Mouse (Mus musculus) forebrain, embryonic 13.5 days (tissue): ENCODE measurements around the gene Xylt1. TPM values are rescaled to one million over a fixed set of nuclear protein-coding genes. Genes with fewer than 3 reads are reported as not detected.

Source experiments
- ATAC-seq: fragments of 200-750 bp; cut with Nextera tagmentation; 2 replicates; pipeline ENCODE4 v1.8.0; 2017
- H3K27ac ChIP-seq: fragments of 300-500 bp; sonication (generic); 2 replicates; pipeline ENCODE4 v1.5.1; 2015; ENCODE audit warnings: inconsistent platforms, mild to moderate bottlenecking, moderate library complexity
- H3K27me3 ChIP-seq: fragments of 300-500 bp; sonication (generic); 2 replicates; pipeline ENCODE4 v1.6.1; 2015; ENCODE audit warnings: mild to moderate bottlenecking, inconsistent platforms
- H3K36me3 ChIP-seq: fragments of 300-500 bp; sonication (generic); 2 replicates; pipeline ENCODE4 v1.6.1; 2015; ENCODE audit warnings: mild to moderate bottlenecking, inconsistent platforms; ENCODE audit not compliant: poor library complexity, severe bottlenecking
- H3K4me1 ChIP-seq: fragments of 300-500 bp; sonication (generic); 2 replicates; pipeline ENCODE4 v1.6.1; 2015; ENCODE audit warnings: inconsistent platforms
- H3K4me2 ChIP-seq: fragments of 300-500 bp; sonication (generic); 2 replicates; pipeline ENCODE4 v1.6.1; 2015; ENCODE audit warnings: inconsistent platforms, mild to moderate bottlenecking, moderate library complexity
- H3K4me3 ChIP-seq: fragments of 300-500 bp; sonication (generic); 2 replicates; pipeline ENCODE4 v1.5.1; 2015; ENCODE audit warnings: mild to moderate bottlenecking, inconsistent platforms
- H3K9ac ChIP-seq: fragments of 300-500 bp; sonication (generic); 2 replicates; pipeline ENCODE4 v1.6.1; 2015; ENCODE audit warnings: mild to moderate bottlenecking, inconsistent platforms
- H3K9me3 ChIP-seq: fragments of 300-500 bp; sonication (generic); replicated peaks from 2 replicates; pipeline ENCODE4 v1.6.1; 2016; ENCODE audit warnings: inconsistent platforms
- WGBS: fragments of 180-500 bp; shearing (Covaris S2); methylation state at CpG from one replicate; pipeline ENCODE4 v1.1.7; 2015; 5-methylcytosine and 5-hydroxymethylcytosine counted together
- polyA plus RNA-seq: library from polyadenylated mRNA; unstranded; fragments of >200 nt; fragmentation: Nextera tagmentation; extraction: Ambion mirVana; gene quantifications from 2 replicates; pipeline ENCODE4 v1.2.1, GENCODE M21; 2015

Xylt1 gene
- polyA plus RNA-seq, 1 experiment from 2014 or later, result 2.5 TPM

DNA sequence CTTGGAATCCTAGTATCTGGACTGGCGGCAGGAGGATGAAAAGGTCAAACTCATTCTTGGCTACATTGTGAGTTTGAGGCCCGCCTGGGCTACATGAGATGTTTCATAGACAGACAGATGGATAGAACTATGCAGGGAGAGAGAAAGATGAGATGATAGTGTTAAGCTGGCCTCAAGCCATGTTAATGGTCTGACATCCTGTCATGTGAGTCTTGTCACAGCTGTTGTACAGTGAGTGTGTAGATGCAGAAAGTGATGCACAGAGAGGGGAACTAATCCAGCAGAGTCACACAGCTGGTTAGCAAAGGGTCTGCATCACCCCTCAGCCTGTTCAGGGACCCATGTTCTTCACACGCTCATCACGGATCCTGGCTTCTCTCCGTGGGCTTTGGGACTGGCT, 19.2 kb downstream of the Xylt1 start:
- Histone ChIP-seq H3K9ac (no peak overlapping the region), H3K4me3 (no peak overlapping the region), H3K9me3 (no peaks in the 10 kb centered on the region), H3K4me1 (peaks cover 35% of the 10 kb centered on the region), H3K4me2 (no peak overlapping the region), H3K27me3 (no peaks in the 10 kb centered on the region), H3K36me3 (0 out of 2 replicates have a peak, but pooled peaks cover 5% of the 10 kb centered on the region), H3K27ac (0 out of 2 replicates have a peak overlapping the region, but pooled peaks have one; percentile 2)
- WGBS, result 87% methylated on average over 5 of the region's 5 CpGs
- ATAC-seq, result no peak

DNA sequence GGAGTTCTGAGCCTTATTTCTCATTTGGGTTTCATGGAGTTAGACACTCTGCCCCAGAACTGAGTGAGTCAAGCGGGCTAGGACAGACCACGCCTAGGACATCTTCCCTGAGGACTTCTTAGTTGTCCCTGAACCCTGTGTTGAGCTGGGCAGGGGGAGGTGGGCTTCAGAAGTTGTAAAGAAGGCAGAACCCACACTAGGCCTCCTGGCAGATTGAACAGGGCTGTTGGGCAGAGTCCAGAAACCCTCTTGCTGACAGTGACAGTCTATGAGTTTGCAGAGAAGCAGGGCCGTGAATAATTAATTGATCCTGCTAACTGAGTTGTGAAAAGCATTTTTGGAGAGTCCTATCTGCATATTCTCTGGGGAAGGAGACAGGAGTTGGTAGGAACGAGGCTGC, 20.8 kb downstream of the Xylt1 start:
- peaks cover 26% of the 10 kb centered on the region for H3K4me1 ChIP-seq
- H3K4me3 ChIP-seq, result no peak overlapping the region
- H3K9me3 ChIP-seq, result no peaks in the 10 kb centered on the region
- no peaks in the 10 kb centered on the region for H3K27me3 ChIP-seq
- H3K36me3 ChIP-seq, result 0 out of 2 replicates have a peak, but pooled peaks cover 5% of the 10 kb centered on the region
- peak overlapping the region; percentile 21 for H3K27ac ChIP-seq
- WGBS, result 58% methylated on average over 4 of the region's 4 CpGs
- H3K9ac ChIP-seq, result no peak overlapping the region
- no peak overlapping the region for H3K4me2 ChIP-seq
- peak; percentile 24; the same call in 1 of the 2 replicates for ATAC-seq

DNA sequence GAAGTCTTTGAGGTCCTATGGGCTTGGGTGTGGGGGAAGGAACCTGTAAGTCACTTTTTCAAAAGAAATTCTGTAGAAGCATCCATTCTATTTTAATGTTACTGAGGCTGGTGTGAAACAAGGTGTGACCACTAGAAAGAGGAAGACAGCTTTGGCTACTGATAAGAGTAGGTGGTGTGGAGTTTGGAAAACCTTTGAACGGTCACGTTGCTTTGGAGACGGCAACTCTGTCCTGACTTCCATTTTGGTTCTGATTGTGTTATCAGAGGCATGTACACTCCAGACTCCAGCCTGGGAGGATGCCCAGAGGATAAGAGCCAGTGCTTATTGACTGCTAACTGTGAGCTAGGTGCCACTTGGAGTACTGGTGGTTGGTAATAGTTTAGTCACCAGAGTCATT, 25.6 kb downstream of the Xylt1 start:
- H3K4me2 ChIP-seq, result no peak overlapping the region
- ATAC-seq, result no peak
- H3K4me1 ChIP-seq, result peaks cover 11% of the 10 kb centered on the region
- H3K9me3 ChIP-seq, result no peaks in the 10 kb centered on the region
- no peak overlapping the region for H3K9ac ChIP-seq
- no peak overlapping the region for H3K27ac ChIP-seq
- H3K36me3 ChIP-seq, result peaks cover 8% of the 10 kb centered on the region; the same call in 1 of the 2 replicates
- H3K27me3 ChIP-seq, result no peaks in the 10 kb centered on the region
- H3K4me3 ChIP-seq, result no peak overlapping the region
- 97% methylated on average over 3 of the region's 3 CpGs for WGBS

DNA sequence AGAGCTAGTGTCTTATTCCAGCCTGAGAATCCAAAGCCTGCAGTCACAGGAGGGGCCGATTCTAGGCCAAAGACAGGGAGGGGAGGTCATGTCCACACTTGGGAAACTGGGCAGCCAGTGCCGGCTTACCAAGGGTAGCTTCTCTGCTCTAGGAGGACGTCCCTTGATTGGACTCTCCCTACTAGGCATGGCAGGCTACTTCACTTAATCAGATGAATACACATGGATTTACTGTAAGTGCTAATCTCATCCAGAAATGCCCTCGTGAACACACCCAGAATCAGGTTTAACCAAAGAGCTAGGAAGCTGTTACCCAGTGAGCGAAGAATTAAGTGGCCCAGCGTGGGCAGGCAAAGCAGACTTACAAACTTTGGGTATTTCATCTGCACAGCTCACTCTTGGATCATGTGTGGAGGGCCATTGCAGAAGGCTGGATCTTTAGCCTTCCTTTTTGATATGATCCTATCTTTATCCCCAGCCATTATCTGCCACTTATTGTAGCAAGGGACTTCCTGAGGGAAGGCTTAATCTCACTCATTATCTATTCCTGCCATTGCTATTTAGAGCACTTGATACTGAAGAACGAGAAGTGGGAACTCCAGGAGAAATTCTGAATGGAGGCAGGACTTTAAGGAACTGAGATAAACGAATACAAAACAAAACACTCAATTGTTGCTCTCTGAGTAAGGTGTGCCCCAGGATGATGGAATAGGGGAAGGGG, 28.6 kb downstream of the Xylt1 start:
- peaks cover 8% of the 10 kb centered on the region; the same call in 1 of the 2 replicates for H3K36me3 ChIP-seq
- H3K9ac ChIP-seq, result no peak overlapping the region
- H3K4me1 ChIP-seq, result peaks cover 10% of the 10 kb centered on the region
- no peaks in the 10 kb centered on the region for H3K27me3 ChIP-seq
- ATAC-seq, result no peak
- no peak overlapping the region for H3K27ac ChIP-seq
- no peak overlapping the region for H3K4me3 ChIP-seq
- H3K4me2 ChIP-seq, result no peak overlapping the region
- no peaks in the 10 kb centered on the region for H3K9me3 ChIP-seq
- WGBS, result 85% methylated on average over 8 of the region's 8 CpGs

DNA sequence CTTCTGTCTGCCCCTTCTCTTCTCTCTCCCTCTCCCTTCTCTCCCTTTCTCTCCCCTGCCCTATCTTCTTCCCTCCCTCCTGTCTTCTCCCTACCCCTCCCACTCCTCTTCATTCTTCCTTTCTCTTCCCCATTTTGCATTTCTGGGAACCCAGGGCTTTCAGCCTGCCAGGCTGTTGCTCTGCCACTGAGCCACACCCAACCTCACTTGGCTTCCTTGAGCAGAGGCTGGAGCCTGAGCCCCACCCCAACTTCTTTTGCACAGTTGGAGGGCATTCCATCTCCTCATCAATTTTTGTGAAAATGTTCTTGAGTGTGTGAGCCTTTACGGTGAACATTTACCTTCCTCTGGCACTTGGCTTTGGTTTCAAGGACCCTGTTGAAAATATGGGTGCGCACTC, 31.1 kb downstream of the Xylt1 start:
- 76% methylated on average over 2 of the region's 2 CpGs for WGBS
- Histone ChIP-seq H3K4me1 (peaks cover 19% of the 10 kb centered on the region), H3K9me3 (no peaks in the 10 kb centered on the region), H3K27me3 (no peaks in the 10 kb centered on the region), H3K4me3 (no peak overlapping the region), H3K36me3 (peaks cover 8% of the 10 kb centered on the region; the same call in 1 of the 2 replicates), H3K27ac (no peak overlapping the region), H3K9ac (no peak overlapping the region), H3K4me2 (no peak overlapping the region)
- no peak for ATAC-seq

DNA sequence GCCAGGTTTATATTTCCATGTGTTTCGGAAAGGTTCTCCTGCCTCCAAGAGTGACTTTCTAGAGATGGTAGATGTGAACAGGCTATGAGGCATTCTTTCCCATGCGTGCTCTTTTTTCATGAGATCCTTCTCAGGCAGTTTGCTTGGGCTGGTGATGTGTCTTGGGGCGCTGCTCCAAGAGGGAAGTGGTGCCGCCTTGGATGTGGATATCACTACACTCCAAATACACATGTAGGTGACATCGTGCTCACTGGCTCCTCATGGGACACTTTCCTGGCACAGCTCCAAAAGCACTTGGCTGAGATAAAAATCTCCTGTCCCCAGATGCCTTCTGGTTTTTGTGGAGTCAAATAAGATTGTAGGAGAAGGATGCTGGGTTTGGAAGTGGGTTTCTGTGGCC, 31.6 kb downstream of the Xylt1 start:
- Histone ChIP-seq H3K4me3 (no peak overlapping the region), H3K4me2 (no peak overlapping the region), H3K9ac (no peak overlapping the region), H3K4me1 (peaks cover 19% of the 10 kb centered on the region), H3K9me3 (no peaks in the 10 kb centered on the region), H3K27me3 (no peaks in the 10 kb centered on the region), H3K36me3 (peaks cover 8% of the 10 kb centered on the region; the same call in 1 of the 2 replicates), H3K27ac (peak overlapping the region; percentile 37)
- no peak for ATAC-seq
- WGBS, result 70% methylated on average over 5 of the region's 5 CpGs

DNA sequence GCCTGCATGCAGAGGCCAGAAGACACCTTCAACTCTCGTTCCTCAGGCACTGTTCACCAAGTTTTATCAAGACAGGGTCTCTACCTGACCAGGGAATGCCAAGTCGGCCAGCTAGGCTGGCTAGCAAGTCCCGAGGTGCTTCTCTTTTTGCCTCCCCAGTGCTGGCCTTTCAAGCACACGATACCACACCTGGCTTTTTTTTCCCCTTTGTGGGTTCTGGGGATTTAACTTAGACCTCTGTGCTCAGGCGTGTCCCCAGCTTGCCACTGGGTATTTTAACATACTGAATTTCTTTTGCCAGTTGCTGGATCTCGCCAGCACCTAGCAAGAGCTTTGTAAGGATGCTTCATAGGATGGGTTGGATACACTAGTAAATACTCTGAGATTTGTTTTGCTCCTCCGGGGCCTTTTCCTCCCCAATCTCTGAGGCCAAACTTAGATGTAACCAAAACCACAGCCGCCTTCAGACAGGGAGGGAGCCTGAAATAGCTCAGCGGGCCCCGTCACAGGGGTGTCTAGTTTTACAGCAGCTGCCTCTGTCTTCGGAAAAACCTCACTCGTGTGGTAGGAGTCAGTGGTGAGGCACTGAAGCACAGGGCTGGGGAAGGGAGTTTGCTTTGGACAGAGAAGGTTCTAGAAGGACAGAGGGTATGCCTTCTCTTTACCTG, 33.7 kb downstream of the Xylt1 start:
- Histone ChIP-seq H3K9me3 (no peaks in the 10 kb centered on the region), H3K4me3 (no peak overlapping the region), H3K27ac (no peak overlapping the region), H3K36me3 (no peaks in the 10 kb centered on the region), H3K27me3 (no peaks in the 10 kb centered on the region), H3K9ac (no peak overlapping the region), H3K4me1 (peaks cover 38% of the 10 kb centered on the region), H3K4me2 (no peak overlapping the region)
- no peak for ATAC-seq
- 89% methylated on average over 12 of the region's 12 CpGs for WGBS

DNA sequence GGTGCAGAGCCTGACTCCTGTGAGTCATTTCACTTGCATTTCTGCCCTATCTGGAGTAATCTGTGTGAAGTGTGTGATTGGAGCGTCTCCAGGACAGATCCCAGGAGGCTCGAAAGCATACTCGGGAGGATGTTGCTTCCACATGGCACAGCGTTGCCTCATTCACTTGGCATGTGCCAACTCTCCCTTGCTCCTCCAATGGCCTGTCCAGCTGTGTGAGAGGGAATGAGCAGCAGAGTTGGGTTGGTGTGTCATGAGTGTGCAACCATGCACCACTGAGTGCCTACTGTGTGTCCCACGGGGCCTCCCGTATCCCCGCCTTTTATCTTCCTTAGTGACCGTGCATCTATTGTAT, 34.2 kb downstream of the Xylt1 start:
- no peak overlapping the region for H3K4me2 ChIP-seq
- no peak overlapping the region for H3K4me3 ChIP-seq
- no peaks in the 10 kb centered on the region for H3K27me3 ChIP-seq
- H3K27ac ChIP-seq, result no peak overlapping the region
- no peak for ATAC-seq
- H3K9me3 ChIP-seq, result no peaks in the 10 kb centered on the region
- 80% methylated on average over 8 of the region's 8 CpGs for WGBS
- peaks cover 43% of the 10 kb centered on the region for H3K4me1 ChIP-seq
- no peak overlapping the region for H3K9ac ChIP-seq
- H3K36me3 ChIP-seq, result no peaks in the 10 kb centered on the region

DNA sequence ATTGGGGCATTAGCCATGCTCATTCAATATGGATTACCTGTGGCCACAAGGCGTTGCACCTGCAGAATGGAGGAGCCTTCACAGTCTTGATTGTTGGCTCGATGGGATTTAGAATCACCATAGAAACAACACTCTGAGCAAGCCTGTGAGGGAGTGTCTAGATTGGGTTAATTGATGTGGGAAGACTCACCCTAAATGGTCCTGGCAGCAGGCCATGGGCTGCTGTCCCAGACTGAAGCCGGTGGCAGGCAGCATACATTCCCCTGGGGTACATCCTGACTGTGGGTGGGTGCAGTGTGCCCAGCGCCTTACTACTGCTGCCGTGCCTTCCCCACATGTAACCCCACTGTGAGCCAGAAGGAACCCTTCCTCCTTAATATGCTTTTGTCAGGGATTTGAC, 38.3 kb downstream of the Xylt1 start:
- 24% methylated on average over 5 of the region's 5 CpGs for WGBS
- peak overlapping the region; percentile 48 for H3K27ac ChIP-seq
- ATAC-seq, result peak; percentile 69
- no peaks in the 10 kb centered on the region for H3K36me3 ChIP-seq
- H3K4me1 ChIP-seq, result peaks cover 69% of the 10 kb centered on the region
- no peak overlapping the region for H3K4me2 ChIP-seq
- H3K27me3 ChIP-seq, result no peaks in the 10 kb centered on the region
- no peak overlapping the region for H3K9ac ChIP-seq
- no peaks in the 10 kb centered on the region for H3K9me3 ChIP-seq
- H3K4me3 ChIP-seq, result no peak overlapping the region

DNA sequence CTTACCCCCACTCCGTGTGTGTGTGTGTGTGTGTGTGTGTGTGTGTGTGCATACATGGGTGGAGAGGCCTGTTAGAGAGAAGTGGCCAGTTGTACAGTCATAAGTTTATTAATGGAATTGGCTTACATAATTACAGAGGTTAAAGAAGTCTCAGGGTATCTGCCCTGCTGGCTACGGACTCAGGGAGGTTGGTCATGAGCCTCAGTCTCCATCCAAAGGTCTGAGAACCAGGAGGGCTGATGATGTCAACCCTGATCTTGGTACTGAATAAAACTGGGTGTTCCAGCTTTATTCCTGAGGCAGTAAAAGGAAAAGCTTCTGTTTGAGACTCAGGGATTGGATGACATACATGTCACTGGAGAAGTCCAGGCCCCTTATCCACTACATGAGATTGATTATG, 39.1 kb downstream of the Xylt1 start:
- no peak overlapping the region for H3K9ac ChIP-seq
- H3K36me3 ChIP-seq, result no peaks in the 10 kb centered on the region
- ATAC-seq, result no peak
- H3K27me3 ChIP-seq, result no peaks in the 10 kb centered on the region
- H3K9me3 ChIP-seq, result no peaks in the 10 kb centered on the region
- WGBS, result 76% methylated on average over 2 of the region's 2 CpGs
- no peak overlapping the region for H3K4me3 ChIP-seq
- no peak overlapping the region for H3K4me2 ChIP-seq
- peaks cover 67% of the 10 kb centered on the region for H3K4me1 ChIP-seq
- peak overlapping the region; percentile 76 for H3K27ac ChIP-seq

DNA sequence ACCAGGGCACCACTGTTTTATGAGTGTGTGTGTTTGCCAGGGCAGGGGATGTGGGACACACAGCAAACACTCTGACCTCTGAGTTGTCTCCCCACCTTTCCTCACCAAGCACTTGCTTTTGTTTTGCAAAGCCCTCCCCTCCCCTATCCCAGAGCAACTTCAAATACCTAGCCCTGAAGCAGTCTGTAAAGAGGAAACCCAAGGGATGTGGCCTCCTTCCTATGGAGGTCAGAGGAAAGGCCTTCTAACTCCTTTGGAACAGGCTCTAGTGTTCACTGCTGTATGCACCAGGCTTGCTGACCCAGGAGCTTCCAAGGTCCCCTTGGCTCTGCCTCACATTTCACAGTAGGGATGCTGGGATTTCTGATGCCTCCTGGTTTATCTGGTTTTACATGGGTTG, 39.5 kb downstream of the Xylt1 start:
- Histone ChIP-seq H3K9ac (no peak overlapping the region), H3K4me1 (peaks cover 62% of the 10 kb centered on the region), H3K27ac (peak overlapping the region; percentile 76), H3K4me2 (no peak overlapping the region), H3K9me3 (no peaks in the 10 kb centered on the region), H3K36me3 (no peaks in the 10 kb centered on the region), H3K4me3 (no peak overlapping the region), H3K27me3 (no peaks in the 10 kb centered on the region)
- ATAC-seq, result no peak

DNA sequence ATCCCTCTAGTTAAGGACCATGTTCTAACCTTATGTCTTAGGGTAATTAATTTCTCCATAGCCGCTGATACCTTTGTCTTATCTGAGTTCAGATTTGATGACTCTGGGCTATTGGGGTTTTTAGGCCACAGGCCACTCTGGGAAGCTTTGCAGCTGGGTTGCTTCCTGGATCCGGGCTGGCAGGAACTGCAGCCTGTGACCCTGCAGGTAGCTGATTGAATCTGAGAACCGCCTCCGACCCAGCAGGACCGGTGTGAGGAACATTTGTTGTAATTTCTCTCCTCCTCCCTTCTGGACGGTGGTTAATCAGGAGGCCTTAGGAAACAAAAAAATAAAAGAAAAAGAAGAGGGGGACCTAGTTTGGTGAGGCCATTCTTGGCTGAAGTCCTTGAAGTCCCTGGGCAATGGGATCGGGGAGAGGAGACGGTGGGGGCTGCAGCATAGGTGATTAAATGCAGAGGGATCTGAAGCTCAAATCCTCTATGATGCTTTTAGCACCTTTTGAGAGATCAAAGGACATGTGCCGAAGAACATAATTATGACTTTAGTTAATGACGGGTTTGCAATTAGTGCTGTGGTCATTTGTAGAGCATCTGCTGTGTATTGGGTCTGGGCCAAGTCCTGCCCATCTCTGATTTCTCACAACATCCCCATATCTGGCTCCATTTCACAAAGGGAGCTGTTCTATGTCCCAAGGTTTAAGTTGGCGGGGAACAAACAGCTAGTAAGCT, 40.2 kb downstream of the Xylt1 start:
- no peaks in the 10 kb centered on the region for H3K9me3 ChIP-seq
- H3K27ac ChIP-seq, result peak overlapping the region; percentile 76
- H3K27me3 ChIP-seq, result no peaks in the 10 kb centered on the region
- peak; percentile 7; the same call in 1 of the 2 replicates for ATAC-seq
- no peak overlapping the region for H3K4me2 ChIP-seq
- H3K36me3 ChIP-seq, result no peaks in the 10 kb centered on the region
- H3K4me1 ChIP-seq, result peaks cover 62% of the 10 kb centered on the region
- WGBS, result 27% methylated on average over 11 of the region's 11 CpGs
- no peak overlapping the region for H3K4me3 ChIP-seq
- no peak overlapping the region for H3K9ac ChIP-seq
